Mouse (Mus musculus): ENCODE results near the gene Mrpl45. TPM values are rescaled to one million over a fixed set of nuclear protein-coding genes. Genes with fewer than 3 reads are reported as not detected.

The Mrpl45 gene
- polyA plus RNA-seq, 1 experiment from 2014 or later, result 40.5 TPM

DNA sequence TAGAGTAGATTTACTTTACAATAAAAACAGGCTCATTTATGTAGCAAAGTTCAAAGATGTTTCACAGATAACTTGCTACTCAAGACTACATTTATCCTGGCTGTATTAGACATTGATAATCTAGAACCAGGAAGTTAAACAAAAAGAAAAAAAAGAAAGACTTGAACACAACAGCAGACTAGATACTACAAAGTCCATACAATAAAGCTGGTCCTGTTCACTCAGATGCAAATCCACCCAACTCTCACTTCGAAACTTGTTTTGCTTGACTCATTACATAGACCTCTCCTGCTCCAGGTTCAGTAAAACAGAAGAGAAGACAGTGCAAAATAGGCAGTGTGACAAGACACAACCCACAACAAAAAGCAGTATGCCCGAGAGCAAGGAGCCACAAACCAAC, 40.2 kb upstream of the Mrpl45 start:
- no peaks in the 10 kb centered on the region for H3K9me3 ChIP-seq (ENCODE audit: control insufficient read depth)
- H3K9ac ChIP-seq (ENCODE audit: low read depth, low read length), result no peak overlapping the region
- H3K4me3 ChIP-seq (ENCODE audit: low read depth, low read length), result no peak overlapping the region
- no peaks in the 10 kb centered on the region for H3K36me3 ChIP-seq (ENCODE audit: control insufficient read depth, insufficient read depth)
- H3K4me2 ChIP-seq (replicated peaks; ENCODE audit: low read depth), result peak overlapping the region; percentile 37
- 0 out of 2 replicates have a peak overlapping the region, but pooled peaks have one; percentile 50 for H3K27ac ChIP-seq (ENCODE audit: low read depth, low read length)
- TF ChIP-seq CTCF (IDR thresholded peaks at IDR 0.05; ENCODE audit: low read depth), result no peak
- H3K27me3 ChIP-seq (replicated peaks; ENCODE audit: control insufficient read depth, insufficient read depth, low read length), result no peaks in the 10 kb centered on the region
- 0 out of 2 replicates have a peak, but pooled peaks cover 6% of the 10 kb centered on the region for H3K4me1 ChIP-seq (replicated peaks; ENCODE audit: control insufficient read depth, insufficient read depth, low read length)
- ATAC-seq, result peak; percentile 74
- WGBS, result 31% methylated on average over 2 of the region's 2 CpGs

DNA sequence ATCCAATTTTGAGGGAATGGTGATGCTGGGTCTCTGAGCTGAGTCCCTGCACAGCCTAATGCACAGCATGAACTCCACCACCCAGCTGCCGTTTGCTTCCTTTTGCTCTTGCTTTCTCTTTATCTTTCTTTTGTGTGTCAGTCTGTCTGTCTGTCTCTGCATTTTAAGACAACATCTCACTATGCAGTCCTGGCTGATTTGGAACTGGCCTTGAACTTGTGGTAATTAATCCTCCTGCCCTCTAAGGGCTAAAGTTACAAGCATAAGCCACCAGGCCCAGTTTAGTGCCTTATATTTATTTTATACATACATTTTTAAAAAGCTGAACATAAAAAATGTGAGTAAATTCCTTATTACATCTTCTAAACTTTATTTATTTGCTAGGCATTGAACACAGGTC, 39.5 kb upstream of the Mrpl45 start:
- no peak for ATAC-seq
- 0 out of 2 replicates have a peak, but pooled peaks cover 6% of the 10 kb centered on the region for H3K4me1 ChIP-seq (replicated peaks; ENCODE audit: control insufficient read depth, insufficient read depth, low read length)
- H3K9ac ChIP-seq (ENCODE audit: low read depth, low read length), result no peak overlapping the region
- H3K9me3 ChIP-seq (ENCODE audit: control insufficient read depth), result no peaks in the 10 kb centered on the region
- H3K4me3 ChIP-seq (ENCODE audit: low read depth, low read length), result no peak overlapping the region; the same call in 1 of the 2 replicates
- WGBS, result 27% methylated on average over 1 of the region's 1 CpGs
- no peaks in the 10 kb centered on the region for H3K36me3 ChIP-seq (ENCODE audit: control insufficient read depth, insufficient read depth)
- no peak for TF ChIP-seq CTCF (IDR thresholded peaks at IDR 0.05; ENCODE audit: low read depth)
- peak overlapping the region; percentile 75 for H3K27ac ChIP-seq (ENCODE audit: low read depth, low read length)
- peak overlapping the region; percentile 37 for H3K4me2 ChIP-seq (replicated peaks; ENCODE audit: low read depth)
- no peaks in the 10 kb centered on the region for H3K27me3 ChIP-seq (replicated peaks; ENCODE audit: control insufficient read depth, insufficient read depth, low read length)

DNA sequence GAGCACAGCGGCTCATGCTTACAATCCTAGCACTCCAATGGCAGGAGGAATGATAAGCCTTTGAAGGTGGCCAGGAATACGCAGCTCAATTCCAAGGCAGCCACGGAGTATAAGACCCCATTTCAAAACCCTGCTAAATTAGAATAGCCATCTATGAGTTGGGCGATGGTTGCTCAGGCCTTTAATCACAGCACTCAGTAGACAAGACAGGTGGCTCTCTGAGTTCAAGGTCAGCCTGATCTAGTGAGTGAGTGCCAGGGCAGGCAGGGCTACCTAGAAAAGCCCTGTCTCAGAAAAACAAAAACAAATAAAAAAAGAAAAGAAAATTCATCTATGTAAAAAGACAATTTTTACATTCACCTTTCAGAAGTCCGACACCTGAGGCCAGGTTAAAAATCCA, 38.4 kb upstream of the Mrpl45 start:
- no peaks in the 10 kb centered on the region for H3K36me3 ChIP-seq (ENCODE audit: control insufficient read depth, insufficient read depth)
- ATAC-seq, result no peak
- no peak overlapping the region for H3K27ac ChIP-seq (ENCODE audit: low read depth, low read length)
- H3K4me1 ChIP-seq (replicated peaks; ENCODE audit: control insufficient read depth, insufficient read depth, low read length), result 0 out of 2 replicates have a peak, but pooled peaks cover 6% of the 10 kb centered on the region
- no peaks in the 10 kb centered on the region for H3K27me3 ChIP-seq (replicated peaks; ENCODE audit: control insufficient read depth, insufficient read depth, low read length)
- H3K9ac ChIP-seq (ENCODE audit: low read depth, low read length), result no peak overlapping the region
- peak overlapping the region; percentile 14 for H3K4me2 ChIP-seq (replicated peaks; ENCODE audit: low read depth)
- no peak for TF ChIP-seq CTCF (IDR thresholded peaks at IDR 0.05; ENCODE audit: low read depth)
- no peak overlapping the region for H3K4me3 ChIP-seq (ENCODE audit: low read depth, low read length)
- 50% methylated on average over 5 of the region's 5 CpGs for WGBS
- no peaks in the 10 kb centered on the region for H3K9me3 ChIP-seq (ENCODE audit: control insufficient read depth)

DNA sequence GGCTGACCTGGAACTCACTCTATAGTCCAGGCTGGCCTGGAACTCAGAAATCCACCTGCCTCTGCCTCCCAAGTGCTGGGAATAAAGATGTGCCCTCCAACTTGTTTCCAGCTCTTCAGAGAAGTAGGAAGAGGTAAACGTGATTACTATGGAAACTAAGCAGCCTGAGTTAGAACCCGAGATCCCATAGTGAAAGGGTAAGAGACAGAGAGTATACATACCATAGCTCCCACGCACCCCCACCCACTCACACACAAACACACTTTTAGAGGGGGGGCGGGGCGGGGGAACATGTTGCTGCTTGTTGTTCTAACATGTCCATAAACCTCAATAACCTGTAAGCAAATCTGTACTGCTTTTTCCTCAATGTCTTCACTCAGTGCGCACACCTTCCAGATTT, 37.1 kb upstream of the Mrpl45 start:
- no peak for ATAC-seq
- H3K4me3 ChIP-seq (ENCODE audit: low read depth, low read length), result peak overlapping the region; percentile 94
- no peaks in the 10 kb centered on the region for H3K36me3 ChIP-seq (ENCODE audit: control insufficient read depth, insufficient read depth)
- 48% methylated on average over 6 of the region's 6 CpGs for WGBS
- TF ChIP-seq CTCF (IDR thresholded peaks at IDR 0.05; ENCODE audit: low read depth), result no peak
- no peaks in the 10 kb centered on the region for H3K9me3 ChIP-seq (ENCODE audit: control insufficient read depth)
- 0 out of 2 replicates have a peak overlapping the region, but pooled peaks have one; percentile 99 for H3K27ac ChIP-seq (ENCODE audit: low read depth, low read length)
- 0 out of 2 replicates have a peak, but pooled peaks cover 6% of the 10 kb centered on the region for H3K4me1 ChIP-seq (replicated peaks; ENCODE audit: control insufficient read depth, insufficient read depth, low read length)
- no peaks in the 10 kb centered on the region for H3K27me3 ChIP-seq (replicated peaks; ENCODE audit: control insufficient read depth, insufficient read depth, low read length)
- H3K4me2 ChIP-seq (replicated peaks; ENCODE audit: low read depth), result peak overlapping the region; percentile 78
- peak overlapping the region; percentile 91 for H3K9ac ChIP-seq (ENCODE audit: low read depth, low read length)

DNA sequence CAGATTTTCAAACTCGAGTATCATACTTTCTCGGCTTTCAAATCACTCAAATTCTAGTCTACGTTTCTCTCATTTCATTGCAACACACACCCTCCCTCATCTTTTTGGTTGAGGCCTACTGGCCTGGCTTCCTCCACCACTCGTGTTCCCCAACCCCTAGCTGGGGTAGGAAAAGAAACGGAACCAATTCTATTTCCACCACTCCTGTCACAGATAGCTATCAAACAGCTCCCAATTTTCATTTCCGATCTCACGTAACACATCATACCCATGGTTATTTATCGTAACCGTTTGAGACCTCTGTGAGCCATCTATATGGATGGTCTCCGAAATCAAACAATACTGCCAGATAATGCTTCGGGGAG, 36.5 kb upstream of the Mrpl45 start:
- H3K9ac ChIP-seq (ENCODE audit: low read depth, low read length), result peak overlapping the region; percentile 91
- TF ChIP-seq CTCF (IDR thresholded peaks at IDR 0.05; ENCODE audit: low read depth), result no peak
- no peaks in the 10 kb centered on the region for H3K27me3 ChIP-seq (replicated peaks; ENCODE audit: control insufficient read depth, insufficient read depth, low read length)
- no peak for ATAC-seq
- H3K9me3 ChIP-seq (ENCODE audit: control insufficient read depth), result no peaks in the 10 kb centered on the region
- 0 out of 2 replicates have a peak, but pooled peaks cover 6% of the 10 kb centered on the region for H3K4me1 ChIP-seq (replicated peaks; ENCODE audit: control insufficient read depth, insufficient read depth, low read length)
- peak overlapping the region; percentile 99; the same call in 1 of the 2 replicates for H3K27ac ChIP-seq (ENCODE audit: low read depth, low read length)
- no peaks in the 10 kb centered on the region for H3K36me3 ChIP-seq (ENCODE audit: control insufficient read depth, insufficient read depth)
- 7% methylated on average over 11 of the region's 11 CpGs for WGBS
- H3K4me3 ChIP-seq (ENCODE audit: low read depth, low read length), result peak overlapping the region; percentile 94
- H3K4me2 ChIP-seq (replicated peaks; ENCODE audit: low read depth), result peak overlapping the region; percentile 78

DNA sequence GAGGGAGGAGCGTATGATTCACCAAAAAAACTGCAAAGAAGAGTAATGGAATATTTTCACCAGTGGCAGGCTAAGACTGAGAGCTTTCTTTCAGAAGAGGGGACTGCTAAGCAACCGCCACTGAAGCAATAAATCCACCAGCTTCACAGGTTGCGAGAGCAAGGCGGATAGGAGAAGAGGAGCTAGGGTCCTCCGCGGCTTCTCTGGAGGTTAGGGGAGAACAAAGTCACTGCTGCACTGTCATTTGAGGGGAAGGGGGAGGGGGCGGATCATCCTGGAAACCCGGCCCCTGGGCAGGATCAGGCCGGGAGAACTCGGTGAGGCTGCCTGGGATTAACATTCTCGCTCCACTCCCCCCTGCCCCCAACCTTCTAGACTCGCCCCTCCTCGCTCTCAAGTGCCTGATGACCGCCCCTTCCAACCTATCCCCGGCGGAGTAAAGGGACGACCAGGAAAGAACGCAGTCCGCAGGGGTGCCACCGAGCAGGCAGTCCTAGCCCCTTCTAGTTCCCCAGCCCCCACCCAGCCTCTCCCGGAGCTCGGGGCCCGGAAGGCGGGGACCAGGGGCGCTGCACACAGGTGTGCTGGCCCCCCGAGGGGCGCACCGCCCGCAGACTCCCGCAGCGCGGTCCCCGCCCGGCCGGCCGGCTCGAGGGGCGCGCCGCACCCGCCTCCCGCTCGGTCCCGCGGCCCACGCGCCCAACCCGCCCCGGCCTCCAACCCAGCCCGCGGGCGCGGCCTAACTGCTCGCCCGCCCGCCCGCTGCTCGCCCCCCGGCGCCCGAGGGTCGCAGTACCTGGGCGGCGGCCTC, 35.9 kb upstream of the Mrpl45 start:
- peak overlapping the region; percentile 99 for H3K27ac ChIP-seq (ENCODE audit: low read depth, low read length)
- no peak for TF ChIP-seq CTCF (IDR thresholded peaks at IDR 0.05; ENCODE audit: low read depth)
- peak overlapping the region; percentile 78 for H3K4me2 ChIP-seq (replicated peaks; ENCODE audit: low read depth)
- no peaks in the 10 kb centered on the region for H3K27me3 ChIP-seq (replicated peaks; ENCODE audit: control insufficient read depth, insufficient read depth, low read length)
- peak overlapping the region; percentile 91 for H3K9ac ChIP-seq (ENCODE audit: low read depth, low read length)
- 0 out of 2 replicates have a peak, but pooled peaks cover 6% of the 10 kb centered on the region for H3K4me1 ChIP-seq (replicated peaks; ENCODE audit: control insufficient read depth, insufficient read depth, low read length)
- under 1% methylated on average over 60 of the region's 64 CpGs for WGBS
- H3K9me3 ChIP-seq (ENCODE audit: control insufficient read depth), result no peaks in the 10 kb centered on the region
- ATAC-seq, result peak; percentile 37
- H3K4me3 ChIP-seq (ENCODE audit: low read depth, low read length), result peak overlapping the region; percentile 94
- no peaks in the 10 kb centered on the region for H3K36me3 ChIP-seq (ENCODE audit: control insufficient read depth, insufficient read depth)
